Mouse (Mus musculus): ENCODE results near the gene Gpatch8. TPM values are rescaled to one million over a fixed set of nuclear protein-coding genes. Genes with fewer than 3 reads are reported as not detected.
A peak's percentile ranks its signal among the peaks of the same experiment; 100 is the strongest.

The Gpatch8 gene
- polyA plus RNA-seq, 1 experiment = 1.1 TPM

DNA sequence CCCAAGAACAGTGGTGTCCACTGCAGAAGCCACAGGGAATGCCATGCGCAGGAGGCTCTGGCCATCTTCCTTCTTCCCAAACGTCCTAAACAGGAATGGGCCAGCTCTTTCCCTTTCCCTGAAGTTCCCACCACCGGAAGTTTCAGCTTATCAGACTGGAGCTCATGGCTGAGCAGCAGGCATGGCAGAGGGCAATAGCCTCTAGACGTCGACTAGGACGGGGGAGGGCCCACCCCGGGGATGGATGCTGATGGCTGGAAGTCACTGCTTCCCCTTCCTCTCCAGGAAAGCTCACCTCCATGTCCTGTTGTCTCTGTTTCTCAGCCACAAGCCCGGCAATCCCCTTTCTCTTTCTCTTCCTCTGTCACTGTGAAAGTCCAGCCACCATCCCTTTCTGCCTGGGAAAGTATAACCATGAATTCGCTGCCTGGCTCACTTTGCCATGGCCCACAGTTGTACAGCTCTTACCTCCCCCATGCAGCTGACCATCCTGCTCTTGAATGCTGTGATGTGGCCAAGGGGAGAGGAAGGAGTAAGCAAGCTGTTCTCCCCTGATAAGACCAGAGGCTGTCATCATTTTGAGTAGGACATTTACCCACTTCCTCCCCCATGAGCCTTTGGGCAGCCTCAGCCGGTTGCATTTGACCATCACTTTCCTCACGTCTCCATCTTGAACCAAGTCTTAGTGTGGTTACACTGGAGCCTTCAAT lies 86.4 kb downstream of the Gpatch8 start, which contains the start of gene Itga2b:
TSS of gene Itga2b (minus strand) at position 475 of the 710 bp plus-strand sequence.
- Histone ChIP-seq H3K4me3 (replicated peaks) (peak within 1 kb of the TSS; percentile 43), H3K4me1 (ENCODE audit: control insufficient read depth) (peaks cover 47% of the 10 kb centered on the region)

DNA sequence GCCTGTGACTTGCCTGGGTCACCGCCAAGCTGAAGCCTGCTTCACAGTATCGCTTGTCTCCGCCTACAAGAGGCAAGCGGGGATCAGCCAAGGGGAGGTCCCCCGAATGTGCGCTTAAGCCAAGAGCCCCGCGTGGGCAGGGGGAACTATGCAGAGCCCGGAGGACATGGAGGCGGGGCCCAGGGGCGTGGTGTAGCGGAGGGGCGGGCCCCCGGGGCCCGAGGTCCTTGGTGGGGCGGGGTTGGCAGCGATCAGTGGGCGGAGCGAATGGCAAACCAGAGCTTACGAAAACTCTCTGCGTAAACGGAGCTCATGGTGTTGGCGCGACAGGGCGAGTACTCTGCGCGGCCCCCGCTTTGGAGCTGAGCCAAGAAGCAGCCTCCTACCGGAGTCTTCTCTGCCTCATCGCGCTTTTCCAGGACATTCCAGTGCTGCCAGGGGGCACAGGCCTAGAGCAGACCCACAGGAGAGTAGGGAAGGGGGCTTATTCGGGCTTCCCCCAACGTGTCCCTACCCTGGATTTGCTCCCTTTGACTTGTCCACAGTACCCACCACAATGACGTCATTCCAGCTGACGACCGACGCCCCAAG lies 89.1 kb downstream of the Gpatch8 start:
- 0 out of 2 replicates have a peak, but pooled peaks cover 2% of the 10 kb centered on the region for H3K27me3 ChIP-seq (ENCODE audit: control insufficient read depth)
- H3K9me3 ChIP-seq (ENCODE audit: control insufficient read depth, low read length) = no peaks in the 10 kb centered on the region
- H3K36me3 ChIP-seq (ENCODE audit: control insufficient read depth) = no peaks in the 10 kb centered on the region
- TF ChIP-seq GATA1 (IDR thresholded peaks at IDR 0.05; ENCODE audit: low read length) (no peak), TAL1 (IDR thresholded peaks at IDR 0.05; ENCODE audit: low read length) (no peak)
- H3K4me3 ChIP-seq (replicated peaks) = peak overlapping the region; percentile 62
- peaks cover 50% of the 10 kb centered on the region for H3K4me1 ChIP-seq (ENCODE audit: control insufficient read depth)

More for the DNA sequence above, 86.4 kb downstream of the Gpatch8 start, which contains the start of gene Itga2b:
- TF ChIP-seq GATA1 (IDR thresholded peaks at IDR 0.05; ENCODE audit: low read length) (no peak), TAL1 (IDR thresholded peaks at IDR 0.05; ENCODE audit: low read length) (peak; percentile 71)
- no peaks in the 10 kb centered on the region for H3K9me3 ChIP-seq (ENCODE audit: control insufficient read depth, low read length)
- 0 out of 2 replicates have a peak, but pooled peaks cover 2% of the 10 kb centered on the region for H3K27me3 ChIP-seq (ENCODE audit: control insufficient read depth)
- peaks cover 4% of the 10 kb centered on the region for H3K36me3 ChIP-seq (ENCODE audit: control insufficient read depth)

DNA sequence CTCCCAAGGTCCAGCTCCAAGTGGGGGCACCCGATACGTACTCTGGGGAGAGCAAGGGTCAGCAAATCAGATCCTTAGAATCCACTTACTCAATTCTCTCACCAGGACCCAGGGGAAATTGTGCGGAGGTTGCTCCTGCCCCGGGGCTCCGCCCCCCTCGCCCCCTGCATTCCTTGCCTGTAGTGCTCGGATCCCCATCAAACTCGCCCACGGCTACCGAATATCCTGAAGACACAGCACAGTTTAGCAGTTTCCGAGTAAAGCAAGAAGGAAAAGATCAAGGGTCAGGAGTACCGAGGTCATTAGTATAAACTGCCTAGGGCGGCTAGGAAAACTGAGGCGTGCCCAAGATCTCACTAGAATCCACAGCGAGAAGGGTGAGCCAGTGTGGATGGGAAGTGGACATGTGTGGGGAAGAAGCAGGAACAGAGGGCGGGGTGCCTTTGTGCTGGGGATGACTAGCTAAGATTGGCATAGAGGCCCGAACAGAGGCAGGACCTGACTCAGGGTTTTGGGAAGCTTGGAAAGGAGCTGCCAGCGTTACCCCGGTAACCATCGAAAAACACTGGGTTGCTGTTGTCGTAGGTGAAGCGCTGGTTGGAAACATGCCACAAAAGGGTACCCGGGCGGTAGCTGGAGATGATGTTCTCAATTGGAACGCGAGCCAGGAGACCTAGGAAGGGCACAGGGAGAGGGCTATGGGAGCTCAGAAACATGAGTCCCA lies 90.3 kb downstream of the Gpatch8 start:
- no peak for TF ChIP-seq TAL1 (IDR thresholded peaks at IDR 0.05; ENCODE audit: low read length)
- TF ChIP-seq GATA1 (IDR thresholded peaks at IDR 0.05; ENCODE audit: low read length) = no peak
- Histone ChIP-seq H3K4me3 (replicated peaks) (no peak overlapping the region), H3K4me1 (ENCODE audit: control insufficient read depth) (peaks cover 51% of the 10 kb centered on the region), H3K9me3 (ENCODE audit: control insufficient read depth, low read length) (no peaks in the 10 kb centered on the region), H3K36me3 (ENCODE audit: control insufficient read depth) (no peaks in the 10 kb centered on the region), H3K27me3 (ENCODE audit: control insufficient read depth) (0 out of 2 replicates have a peak, but pooled peaks cover 2% of the 10 kb centered on the region)

DNA sequence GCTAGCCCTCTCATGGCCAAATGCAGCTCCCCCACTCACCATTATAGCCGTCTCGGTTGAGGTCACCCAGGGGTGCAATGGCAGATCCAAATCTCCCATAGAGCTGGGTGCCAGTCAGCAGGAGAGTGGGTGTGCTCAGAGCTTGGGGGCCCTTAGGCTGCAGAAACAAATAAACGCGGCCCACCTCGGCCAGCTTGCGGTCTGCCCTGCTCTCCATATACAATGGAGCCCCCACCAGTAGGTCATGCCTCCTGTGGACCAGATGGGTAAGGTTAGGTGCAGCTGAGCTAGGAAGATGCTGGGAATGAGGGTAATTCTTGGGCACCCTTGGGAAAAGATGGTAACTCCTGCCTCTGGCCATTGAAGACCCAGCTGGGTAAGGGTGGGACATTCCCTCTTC lies 91.3 kb downstream of the Gpatch8 start:
- Histone ChIP-seq H3K36me3 (ENCODE audit: control insufficient read depth) (no peaks in the 10 kb centered on the region), H3K9me3 (ENCODE audit: control insufficient read depth, low read length) (no peaks in the 10 kb centered on the region), H3K4me3 (replicated peaks) (no peak overlapping the region), H3K27me3 (ENCODE audit: control insufficient read depth) (0 out of 2 replicates have a peak, but pooled peaks cover 2% of the 10 kb centered on the region), H3K4me1 (ENCODE audit: control insufficient read depth) (peaks cover 49% of the 10 kb centered on the region)
- TF ChIP-seq TAL1 (IDR thresholded peaks at IDR 0.05; ENCODE audit: low read length) (no peak), GATA1 (IDR thresholded peaks at IDR 0.05; ENCODE audit: low read length) (no peak)

DNA sequence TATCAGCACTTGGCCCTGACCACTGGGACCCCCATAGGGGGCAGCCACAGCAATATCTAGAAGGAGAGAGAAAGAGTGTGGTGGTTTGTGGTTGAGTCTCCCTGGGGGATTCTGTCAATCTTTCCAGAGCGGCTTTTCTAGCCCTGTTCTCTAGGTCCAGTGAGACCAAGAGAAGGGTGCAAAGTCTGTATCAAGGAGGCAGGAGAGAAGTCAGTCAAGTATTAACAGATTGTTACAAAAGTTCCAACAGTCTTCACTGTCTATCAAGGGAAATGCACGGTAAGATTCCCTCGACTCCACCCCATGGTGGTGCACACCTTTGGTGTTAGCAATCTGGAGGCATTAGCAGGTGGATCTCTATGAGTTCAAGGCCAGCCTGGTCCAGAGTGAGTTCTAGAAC lies 94.4 kb downstream of the Gpatch8 start:
- H3K4me3 ChIP-seq (replicated peaks) = no peak overlapping the region
- peaks cover 13% of the 10 kb centered on the region for H3K27me3 ChIP-seq (ENCODE audit: control insufficient read depth)
- H3K36me3 ChIP-seq (ENCODE audit: control insufficient read depth) = no peaks in the 10 kb centered on the region
- TF ChIP-seq GATA1 (IDR thresholded peaks at IDR 0.05; ENCODE audit: low read length) (no peak), TAL1 (IDR thresholded peaks at IDR 0.05; ENCODE audit: low read length) (no peak)
- no peaks in the 10 kb centered on the region for H3K9me3 ChIP-seq (ENCODE audit: control insufficient read depth, low read length)
- H3K4me1 ChIP-seq (ENCODE audit: control insufficient read depth) = peaks cover 19% of the 10 kb centered on the region

DNA sequence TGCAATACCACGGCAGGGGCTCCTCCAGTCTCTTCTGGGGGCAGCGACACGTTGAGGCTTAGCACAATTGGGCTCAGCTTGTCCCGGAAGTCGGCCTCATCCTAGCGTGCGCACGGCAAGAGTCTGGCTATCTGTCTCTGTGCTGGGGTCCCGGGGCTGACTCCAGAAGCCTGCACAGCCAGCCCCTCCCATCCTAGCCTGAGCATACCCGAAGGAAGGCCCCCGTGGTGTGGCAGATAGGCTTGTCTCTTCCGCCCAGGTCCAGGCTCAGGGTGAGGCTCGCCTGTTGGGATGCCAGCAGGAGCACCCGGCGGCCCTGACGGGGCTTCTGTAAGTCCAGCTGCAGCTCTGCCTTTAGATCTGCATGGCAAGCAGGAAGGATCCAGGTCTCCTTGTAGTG lies 95.7 kb downstream of the Gpatch8 start:
- peaks cover 16% of the 10 kb centered on the region for H3K27me3 ChIP-seq (ENCODE audit: control insufficient read depth)
- H3K9me3 ChIP-seq (ENCODE audit: control insufficient read depth, low read length) = no peaks in the 10 kb centered on the region
- TF ChIP-seq TAL1 (IDR thresholded peaks at IDR 0.05; ENCODE audit: low read length) (no peak), GATA1 (IDR thresholded peaks at IDR 0.05; ENCODE audit: low read length) (no peak)
- no peaks in the 10 kb centered on the region for H3K36me3 ChIP-seq (ENCODE audit: control insufficient read depth)
- peaks cover 27% of the 10 kb centered on the region for H3K4me1 ChIP-seq (ENCODE audit: control insufficient read depth)
- H3K4me3 ChIP-seq (replicated peaks) = no peak overlapping the region

DNA sequence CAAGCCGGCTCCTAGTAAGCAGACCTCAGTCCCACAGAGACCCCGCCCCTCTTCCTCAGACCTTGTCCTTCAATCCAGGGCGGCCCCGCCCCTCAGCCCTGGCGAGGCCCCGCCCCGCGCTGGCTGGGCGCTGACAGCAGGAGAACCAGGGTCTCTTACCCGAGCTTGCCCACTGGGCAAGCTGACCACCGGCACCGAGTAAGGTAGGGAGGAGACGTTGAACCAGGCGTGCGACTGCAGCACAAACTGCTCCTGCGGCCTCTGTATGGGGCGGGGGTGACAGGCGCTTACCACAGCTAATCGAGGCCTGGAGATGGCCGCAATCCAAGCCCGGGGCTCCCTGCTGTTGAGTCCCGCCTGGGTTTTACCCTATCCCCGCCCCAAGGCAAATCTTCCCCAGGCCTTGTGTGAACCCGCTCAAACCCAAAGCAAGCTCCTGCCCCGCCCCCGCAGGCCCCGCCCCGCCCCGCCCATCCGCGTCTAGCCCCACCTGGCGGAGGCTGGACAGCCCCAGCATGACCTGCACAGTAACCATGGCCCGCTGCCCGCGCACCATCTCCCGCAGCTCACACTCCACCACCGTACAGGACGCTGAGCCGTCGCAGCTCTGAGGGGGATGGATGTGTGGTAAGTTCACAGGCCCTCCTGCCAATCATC lies 100.3 kb downstream of the Gpatch8 start:
- H3K4me1 ChIP-seq (ENCODE audit: control insufficient read depth) = peaks cover 22% of the 10 kb centered on the region
- peaks cover 55% of the 10 kb centered on the region for H3K27me3 ChIP-seq (ENCODE audit: control insufficient read depth)
- no peak for TF ChIP-seq GATA1 (IDR thresholded peaks at IDR 0.05; ENCODE audit: low read length)
- TF ChIP-seq TAL1 (IDR thresholded peaks at IDR 0.05; ENCODE audit: low read length) = no peak
- H3K4me3 ChIP-seq (replicated peaks) = peak overlapping the region; percentile 56
- no peaks in the 10 kb centered on the region for H3K36me3 ChIP-seq (ENCODE audit: control insufficient read depth)
- H3K9me3 ChIP-seq (ENCODE audit: control insufficient read depth, low read length) = no peaks in the 10 kb centered on the region

DNA sequence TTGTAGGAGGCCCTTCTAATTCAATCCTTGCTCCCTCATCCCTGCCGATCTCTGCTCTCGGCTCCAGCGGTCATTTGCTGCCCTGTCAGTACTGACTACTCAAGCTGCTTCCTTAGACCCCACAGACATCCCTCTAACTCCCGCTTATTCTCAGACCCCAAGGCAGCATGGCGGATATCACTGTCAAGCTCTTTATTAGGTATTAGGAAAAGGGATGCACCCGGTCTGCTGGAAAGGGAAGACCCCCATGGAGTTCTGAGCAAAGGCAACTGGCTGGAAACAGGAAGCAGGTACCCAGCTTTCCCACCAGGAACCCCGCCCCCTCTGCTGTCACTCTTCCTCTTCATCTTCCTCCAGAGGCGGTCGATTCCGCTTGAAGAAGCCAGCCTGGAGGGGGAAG lies 103.1 kb downstream of the Gpatch8 start:
- peaks cover 16% of the 10 kb centered on the region for H3K4me1 ChIP-seq (ENCODE audit: control insufficient read depth)
- TF ChIP-seq GATA1 (IDR thresholded peaks at IDR 0.05; ENCODE audit: low read length) (no peak), TAL1 (IDR thresholded peaks at IDR 0.05; ENCODE audit: low read length) (no peak)
- H3K4me3 ChIP-seq (replicated peaks) = no peak overlapping the region
- H3K27me3 ChIP-seq (ENCODE audit: control insufficient read depth) = peaks cover 82% of the 10 kb centered on the region
- peaks cover 2% of the 10 kb centered on the region; the same call in 1 of the 2 replicates for H3K9me3 ChIP-seq (ENCODE audit: control insufficient read depth, low read length)
- H3K36me3 ChIP-seq (ENCODE audit: control insufficient read depth) = no peaks in the 10 kb centered on the region
